Mouse (Mus musculus) kidney, adult 18-20 months (tissue): Measurements from ENCODE around the gene Inafm2.

Source experiments
- DNase-seq: peaks from one replicate; pipeline ENCODE4 v3.0.0; 2021

Inafm2 gene

GRCm38 (mm10) chr2:118760311-118761025 lies 14.9 kb downstream of the Inafm2 start:
- DNase-seq = no peak

GRCm38 (mm10) chr2:118761358-118761757 lies 15.8 kb downstream of the Inafm2 start:
- DNase-seq = no peak

GRCm38 (mm10) chr2:118761906-118762783 lies 16.6 kb downstream of the Inafm2 start, which contains the start of gene Ccdc9b:
Gene Ccdc9b (minus strand): TSS chr2:118762661.
- DNase-seq = peak; percentile 95

- DNase-seq = no peak
Observed at GRCm38 (mm10) chr2:118762784-118763148, 17.2 kb downstream of the Inafm2 start.

DNA sequence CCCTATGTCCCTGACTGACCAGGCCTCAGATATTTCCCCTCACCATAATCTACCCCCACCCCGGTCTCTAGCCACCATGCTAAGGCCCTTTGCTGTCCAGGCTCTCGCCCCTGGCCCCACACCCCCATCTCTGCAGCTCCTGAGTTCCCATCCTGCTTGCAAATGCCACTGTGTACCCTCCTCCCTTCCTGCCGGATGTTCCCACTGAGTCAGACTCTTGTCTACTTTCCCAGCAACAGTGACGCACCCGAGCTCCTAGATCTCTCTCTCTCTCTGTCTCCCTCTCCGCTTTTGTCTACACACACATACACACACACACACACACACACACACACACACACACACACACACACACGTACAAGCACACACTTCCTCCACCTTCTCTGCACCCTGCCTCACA lies 17.9 kb downstream of the Inafm2 start:
- peak; percentile 37 for DNase-seq

- DNase-seq = peak; percentile 59
Observed at GRCm38 (mm10) chr2:118764094-118764831, 18.7 kb downstream of the Inafm2 start.

GRCm38 (mm10) chr2:118764875-118765274 lies 19.3 kb downstream of the Inafm2 start:
- no peak for DNase-seq

- no peak for DNase-seq
Observed at GRCm38 (mm10) chr2:118766041-118767033, 20.8 kb downstream of the Inafm2 start.

- no peak for DNase-seq
Observed at GRCm38 (mm10) chr2:118772158-118772874, 26.8 kb downstream of the Inafm2 start, which contains the start of gene Phgr1. Gene Phgr1 (plus strand): TSS chr2:118772769.

DNA sequence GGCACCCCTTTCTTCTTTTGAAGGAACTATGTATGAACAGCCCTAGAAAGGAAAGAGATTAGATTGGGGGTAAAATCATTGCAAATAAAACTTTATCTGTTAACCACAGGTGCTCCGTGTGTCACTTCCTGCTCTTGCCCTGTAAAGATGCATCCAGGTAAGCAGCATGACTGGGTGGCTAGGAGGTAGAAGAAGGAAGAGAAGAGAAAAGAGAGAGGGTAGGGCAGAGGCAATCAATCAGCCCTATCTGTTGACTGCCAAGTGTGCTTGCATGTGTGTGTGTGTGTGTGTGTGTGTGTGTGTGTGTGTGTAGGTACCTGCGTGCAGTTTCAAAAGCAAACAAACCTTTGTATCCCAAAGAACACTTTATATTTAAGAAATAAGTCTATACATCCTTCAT lies 29.0 kb downstream of the Inafm2 start:
- DNase-seq = no peak

GRCm38 (mm10) chr2:118775396-118775795 lies 29.8 kb downstream of the Inafm2 start:
- DNase-seq = no peak

DNA sequence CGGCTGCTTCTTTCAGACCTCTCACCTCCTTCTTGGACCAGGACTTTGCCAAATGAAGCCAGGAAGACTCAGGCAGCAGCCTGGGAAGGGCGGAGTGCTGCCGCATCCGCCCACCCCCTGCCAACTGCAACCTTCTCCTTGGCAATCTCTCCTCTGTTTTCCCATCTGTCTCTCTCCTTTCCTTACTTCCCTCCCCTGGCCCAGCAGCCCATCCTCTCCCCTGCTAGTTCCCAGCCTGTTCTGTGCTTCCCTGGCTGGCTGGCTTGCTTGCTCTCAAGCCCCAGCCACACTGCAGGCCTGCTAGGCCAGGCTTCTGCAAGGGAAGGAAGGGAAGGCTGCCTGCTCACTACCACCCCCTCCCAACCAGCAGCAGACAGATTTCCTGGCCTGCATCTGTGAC lies 30.3 kb downstream of the Inafm2 start:
- no peak for DNase-seq

DNA sequence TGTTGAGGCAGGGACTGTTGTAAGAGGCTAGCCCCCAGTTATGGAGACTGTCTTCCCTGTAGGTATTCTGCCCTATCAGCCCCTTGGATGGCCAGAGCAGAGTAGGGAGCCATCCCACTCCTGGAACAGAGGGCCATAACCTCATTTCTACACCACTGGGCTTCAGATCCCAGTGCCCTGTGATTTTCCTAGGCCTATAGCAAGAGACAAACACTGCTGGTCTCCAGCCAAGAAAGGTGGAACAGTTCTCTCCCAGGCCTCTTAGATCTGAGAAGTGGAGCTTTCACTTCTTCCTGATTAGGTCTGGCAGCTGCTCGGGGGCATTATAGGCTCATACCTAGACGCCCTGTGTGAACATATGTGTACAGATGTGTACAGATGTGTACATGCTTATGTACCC lies 30.7 kb downstream of the Inafm2 start:
- DNase-seq = no peak

GRCm38 (mm10) chr2:118778418-118778817 lies 32.9 kb downstream of the Inafm2 start:
- no peak for DNase-seq

GRCm38 (mm10) chr2:118779065-118779464 lies 33.5 kb downstream of the Inafm2 start:
- no peak for DNase-seq

DNA sequence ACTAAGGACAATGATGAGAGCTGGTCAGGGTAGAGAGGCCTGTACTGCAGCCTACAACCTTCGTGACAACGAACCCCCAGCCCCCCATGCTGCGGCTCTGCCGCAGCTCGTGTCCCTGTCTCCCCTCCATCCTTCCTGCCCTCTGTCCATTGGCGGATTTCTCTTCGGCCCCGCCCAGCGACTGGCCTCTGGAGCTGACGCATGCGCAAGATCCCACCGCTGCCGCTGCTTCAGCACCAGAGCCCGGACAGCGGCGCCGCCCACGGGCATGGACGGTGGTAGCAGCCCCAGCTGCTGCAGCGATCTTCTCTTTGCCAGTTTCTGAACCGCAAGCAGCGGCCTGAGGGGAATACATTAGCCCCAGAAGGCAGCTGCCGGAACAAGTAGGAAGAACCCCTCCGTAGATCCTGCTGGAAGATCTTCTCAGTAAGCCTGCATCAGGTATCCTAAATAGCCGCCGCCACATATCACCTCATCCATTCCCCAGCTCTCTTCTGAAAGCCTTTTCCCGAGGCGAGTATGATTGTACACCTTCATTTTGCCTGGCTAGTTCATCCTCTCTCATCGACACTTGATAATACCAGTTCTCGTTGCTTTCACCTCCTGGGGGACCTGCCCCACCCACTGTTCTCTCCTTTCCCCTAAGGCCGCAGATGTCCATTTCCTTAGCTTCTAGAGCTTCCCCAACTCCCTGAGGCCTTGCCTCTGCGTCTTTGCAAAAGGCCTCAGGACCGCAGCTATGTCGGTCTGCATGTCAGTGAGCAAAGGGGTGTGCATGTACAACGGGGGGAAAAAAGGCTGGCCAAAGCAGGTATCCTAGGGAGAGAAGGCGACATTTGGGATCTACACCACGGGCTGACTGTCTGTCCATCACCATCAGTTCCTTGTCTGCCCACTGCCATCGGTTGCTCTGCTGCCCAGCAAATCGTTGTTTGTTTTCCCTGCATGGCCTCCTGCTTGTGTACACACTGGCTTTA lies 34.2 kb downstream of the Inafm2 start, which contains the start of gene Disp2:
Gene Disp2, plus strand, starts transcription at position 216 of the 977 bp plus-strand sequence.
- DNase-seq = peak; percentile 94

DNA sequence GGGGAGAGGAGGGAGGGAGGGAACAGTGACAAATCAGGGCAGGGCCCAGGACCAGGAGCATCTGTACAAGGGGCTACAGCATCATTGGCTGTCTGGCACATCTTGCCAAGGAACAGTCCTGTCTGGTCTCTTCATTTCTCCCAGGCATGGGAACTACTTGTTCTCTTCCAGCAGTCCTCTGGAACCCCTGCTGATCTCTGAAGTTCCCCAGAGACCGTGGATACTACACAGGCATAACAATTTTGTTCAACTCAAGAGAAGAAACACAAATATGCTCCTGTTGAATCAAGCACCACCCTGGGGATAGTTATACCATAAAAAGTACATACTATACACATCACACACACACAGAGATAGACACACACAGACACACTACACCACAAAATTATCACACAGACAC lies 35.6 kb downstream of the Inafm2 start:
- no peak for DNase-seq

DNA sequence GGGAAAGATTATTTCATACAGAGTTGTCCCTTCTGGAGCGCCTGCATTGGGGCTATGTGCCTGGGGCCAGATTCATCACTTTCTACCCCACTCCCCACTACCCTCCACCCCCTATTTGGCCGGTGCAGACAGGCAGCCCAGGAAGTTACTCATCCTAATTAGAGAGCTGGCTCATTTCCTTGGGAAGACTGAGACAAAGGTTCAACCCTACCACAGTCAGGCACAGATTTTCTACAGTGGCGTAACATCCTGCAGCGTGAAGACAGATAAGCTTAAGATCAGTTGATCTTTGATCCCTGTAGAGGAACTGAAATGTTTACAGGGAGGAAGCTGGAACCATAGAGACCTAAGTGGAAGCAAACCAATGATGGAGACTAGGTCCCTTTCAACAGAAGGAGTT lies 36.7 kb downstream of the Inafm2 start:
- no peak for DNase-seq

DNA sequence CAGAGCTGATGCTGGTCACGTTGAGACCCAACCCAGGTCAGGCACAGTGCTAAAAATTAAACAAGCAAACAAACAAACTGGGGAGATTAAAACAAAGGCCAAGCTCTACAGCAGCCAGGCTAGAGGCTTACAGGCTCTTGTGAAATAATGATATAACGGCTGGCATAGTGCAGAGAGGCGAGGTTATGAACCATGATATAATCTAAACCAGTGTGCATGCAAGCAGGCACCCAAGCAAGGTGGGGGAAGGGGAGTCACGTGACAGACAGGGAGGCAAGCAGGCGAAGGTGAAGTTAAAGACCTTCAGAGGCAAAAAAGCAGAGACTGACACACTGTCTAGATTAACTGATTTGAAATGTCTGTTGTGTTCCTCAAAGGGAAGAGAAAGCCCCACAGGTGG lies 37.5 kb downstream of the Inafm2 start:
- DNase-seq = no peak

- no peak for DNase-seq
Observed at GRCm38 (mm10) chr2:118783663-118784062, 38.1 kb downstream of the Inafm2 start.
